Mouse (Mus musculus) midbrain, embryonic 16.5 days (tissue): ENCODE results near the gene Upf3a. TPM values are rescaled to one million over a fixed set of nuclear protein-coding genes. Genes with fewer than 3 reads are reported as not detected.

Experiments
- ATAC-seq: fragments of 200-750 bp; cut with Nextera tagmentation; 2 replicates; pipeline ENCODE4 v1.8.0; 2017; ENCODE audit warnings: moderate TSS enrichment
- H3K27ac ChIP-seq: fragments of 300-500 bp; sonication (generic); 2 replicates; pipeline ENCODE4 v1.5.1; 2014; ENCODE audit warnings: mild to moderate bottlenecking, low read length, mixed read lengths
- H3K27me3 ChIP-seq: fragments of 300-500 bp; sonication (generic); 2 replicates; pipeline ENCODE4 v1.6.1; 2014; ENCODE audit warnings: low read depth, low read length, mixed read lengths; ENCODE audit not compliant: control insufficient read depth, insufficient read depth
- H3K36me3 ChIP-seq: fragments of 300-500 bp; sonication (generic); 2 replicates; pipeline ENCODE4 v1.6.1; 2014; ENCODE audit warnings: mild to moderate bottlenecking, low read length, moderate library complexity, mixed read lengths; ENCODE audit not compliant: control insufficient read depth, insufficient read depth
- H3K4me1 ChIP-seq: fragments of 300-500 bp; sonication (generic); 2 replicates; pipeline ENCODE4 v1.6.1; 2014; ENCODE audit warnings: mild to moderate bottlenecking, low read length, mixed read lengths; ENCODE audit not compliant: control insufficient read depth, insufficient read depth
- H3K4me2 ChIP-seq: fragments of 300-500 bp; sonication (generic); 2 replicates; pipeline ENCODE4 v1.6.1; 2014; ENCODE audit warnings: mild to moderate bottlenecking, low read length, mixed read lengths
- H3K4me3 ChIP-seq: fragments of 300-500 bp; sonication (generic); 2 replicates; pipeline ENCODE4 v1.5.1; 2014; ENCODE audit warnings: low read depth, mild to moderate bottlenecking, low read length, moderate library complexity, mixed read lengths
- H3K9ac ChIP-seq: fragments of 300-500 bp; sonication (generic); 2 replicates; pipeline ENCODE4 v1.6.1; 2014; ENCODE audit warnings: low read depth, low read length, mixed read lengths
- H3K9me3 ChIP-seq: fragments of 300-500 bp; sonication (generic); replicated peaks from 2 replicates; pipeline ENCODE4 v1.6.1; 2014; ENCODE audit warnings: mild to moderate bottlenecking, low read length, mixed read lengths; ENCODE audit not compliant: control insufficient read depth, poor library complexity, severe bottlenecking
- WGBS: fragments of 180-500 bp; shearing (Covaris S2); extraction: QIAGEN DNeasy Blood & Tissue Kit; methylation state at CpG from one replicate; pipeline ENCODE4 v1.1.7; 2014; 5-methylcytosine and 5-hydroxymethylcytosine counted together
- polyA plus RNA-seq: library from polyadenylated mRNA; unstranded; fragments of >200 nt; fragmentation: Nextera tagmentation; extraction: Ambion mirVana; gene quantifications from 2 replicates; pipeline ENCODE4 v1.2.1, GENCODE M21; 2015

The Upf3a gene
- polyA plus RNA-seq, 1 experiment from 2014 or later, result 41.3 TPM

DNA sequence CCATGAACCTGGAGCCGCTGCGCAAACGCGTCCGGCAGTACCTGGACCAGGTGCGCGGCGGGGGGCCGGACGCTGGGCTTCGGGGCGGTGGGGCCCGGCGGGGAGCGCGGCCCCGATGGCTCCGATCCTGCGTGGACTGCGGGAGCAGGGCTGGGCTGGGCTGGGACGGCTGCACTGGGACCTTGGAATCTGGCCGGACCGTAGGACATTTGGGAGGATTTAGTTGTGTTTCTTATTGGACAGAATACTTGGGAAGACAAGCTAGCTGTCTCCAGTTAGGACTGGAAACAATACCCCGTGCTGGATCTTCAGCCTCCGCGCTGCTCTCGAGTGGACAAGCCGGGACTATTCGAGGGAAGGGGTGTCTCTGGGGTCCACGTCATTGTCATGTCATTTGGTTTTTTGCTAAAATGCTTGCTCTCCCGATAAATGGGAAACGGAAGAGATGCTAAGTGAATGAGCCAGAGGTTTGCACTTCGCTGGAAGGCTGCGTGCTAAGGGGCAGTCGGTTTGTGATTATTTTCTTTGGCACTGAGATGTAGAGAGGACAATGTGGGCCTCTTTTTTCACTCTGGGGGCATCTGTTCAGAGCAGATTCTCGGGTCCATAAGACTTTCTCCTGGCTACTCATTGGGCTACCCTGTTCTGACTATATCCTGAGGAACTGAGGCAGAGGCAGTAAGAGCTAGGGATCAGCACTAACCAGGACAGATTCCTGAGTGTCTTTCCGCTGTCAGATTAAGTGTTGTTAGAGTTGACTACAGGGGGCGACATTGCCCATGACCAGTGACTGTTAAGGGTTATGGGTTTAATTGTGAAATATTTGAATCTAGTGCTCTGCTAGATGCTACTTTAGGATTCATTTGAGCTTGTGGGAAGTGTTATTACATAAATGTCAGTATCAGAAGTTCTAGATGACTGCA, 27.3 kb upstream of the Upf3a start:
- peaks cover 19% of the 10 kb centered on the region for H3K4me1 ChIP-seq
- H3K4me2 ChIP-seq, result peak overlapping the region; percentile 79
- WGBS, result under 1% methylated on average over 38 of the region's 38 CpGs
- peak; percentile 82 for ATAC-seq
- peak overlapping the region; percentile 100 for H3K4me3 ChIP-seq
- H3K9ac ChIP-seq, result peak overlapping the region; percentile 94
- peaks cover 12% of the 10 kb centered on the region; the same call in 1 of the 2 replicates for H3K36me3 ChIP-seq
- H3K9me3 ChIP-seq, result no peaks in the 10 kb centered on the region
- no peaks in the 10 kb centered on the region for H3K27me3 ChIP-seq
- peak overlapping the region; percentile 80 for H3K27ac ChIP-seq

DNA sequence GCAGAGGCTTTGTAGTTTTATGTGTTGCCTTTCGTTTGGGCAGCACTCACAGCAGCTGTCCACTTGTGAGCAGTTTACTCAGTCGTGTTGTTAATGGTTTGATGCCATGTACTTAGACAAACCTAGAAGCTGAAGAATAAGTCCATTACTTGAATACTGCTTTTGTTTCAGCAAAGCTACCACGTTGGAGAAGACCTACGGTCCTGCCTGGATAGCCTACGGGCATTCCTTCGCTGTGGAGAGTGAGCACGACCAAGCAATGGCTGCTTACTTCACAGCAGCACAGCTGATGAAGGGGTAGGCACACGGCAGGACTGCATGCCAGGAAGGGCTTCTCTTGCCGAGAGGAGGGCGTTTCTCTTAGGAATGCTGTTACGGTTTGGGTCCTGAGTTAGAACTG, 16.2 kb upstream of the Upf3a start:
- Histone ChIP-seq H3K4me1 (no peaks in the 10 kb centered on the region), H3K36me3 (peaks cover 72% of the 10 kb centered on the region), H3K4me3 (no peak overlapping the region), H3K27me3 (no peaks in the 10 kb centered on the region), H3K4me2 (no peak overlapping the region), H3K9me3 (no peaks in the 10 kb centered on the region), H3K27ac (no peak overlapping the region), H3K9ac (no peak overlapping the region)
- 91% methylated on average over 11 of the region's 11 CpGs for WGBS
- no peak for ATAC-seq

DNA sequence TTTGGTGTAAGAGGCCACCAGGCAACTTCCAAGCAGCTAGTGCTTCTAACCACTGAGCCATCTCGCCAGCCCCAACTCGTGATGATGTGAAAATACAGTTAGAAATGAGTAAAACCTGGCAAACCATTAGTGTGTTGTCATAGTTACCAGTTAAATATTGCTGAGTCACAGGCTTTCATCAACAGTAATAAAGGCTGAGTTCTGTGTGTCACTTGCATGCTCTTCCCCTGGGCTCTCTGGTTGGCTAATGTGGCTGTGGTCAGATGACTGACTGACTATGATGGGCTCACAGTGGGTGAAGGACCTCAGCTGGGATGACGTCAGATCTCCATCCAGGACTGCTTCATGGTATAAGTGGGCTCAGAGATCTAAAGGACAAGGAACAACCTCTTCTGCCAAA, 4.9 kb upstream of the Upf3a start:
- 81% methylated on average over 3 of the region's 3 CpGs for WGBS
- Histone ChIP-seq H3K9me3 (no peaks in the 10 kb centered on the region), H3K9ac (no peak overlapping the region), H3K27ac (no peak overlapping the region), H3K4me1 (peaks cover 7% of the 10 kb centered on the region), H3K4me2 (no peak overlapping the region), H3K36me3 (peaks cover 37% of the 10 kb centered on the region), H3K4me3 (no peak overlapping the region), H3K27me3 (no peaks in the 10 kb centered on the region)
- ATAC-seq, result no peak

DNA sequence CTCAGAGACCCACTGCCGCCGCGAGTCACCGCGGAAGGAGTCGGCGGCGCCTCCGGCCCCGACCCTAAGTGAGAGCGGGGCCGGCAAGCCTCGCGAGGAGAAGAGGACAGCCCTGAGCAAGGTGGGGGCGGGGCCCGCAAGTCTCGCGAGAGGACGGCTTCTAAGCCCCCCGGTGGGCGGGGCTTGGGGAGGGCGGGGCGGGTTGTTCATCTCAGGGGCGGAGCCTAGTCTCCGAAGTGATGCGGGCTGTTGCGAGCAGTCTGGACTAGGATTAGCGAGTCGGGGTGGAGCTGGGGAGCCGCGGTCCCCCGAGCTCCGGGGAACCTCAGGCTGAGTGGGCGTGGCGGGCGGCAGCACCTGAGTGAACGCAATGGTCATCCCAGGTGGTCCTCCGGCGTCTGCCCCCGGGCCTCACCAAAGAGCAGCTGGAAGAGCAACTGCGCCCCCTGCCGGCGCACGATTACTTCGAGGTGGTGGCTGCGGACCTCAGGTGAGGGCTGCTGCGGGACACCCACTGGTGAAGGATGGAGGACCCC, 417 bp downstream of the Upf3a start:
- Histone ChIP-seq H3K27me3 (no peaks in the 10 kb centered on the region), H3K4me1 (peaks cover 9% of the 10 kb centered on the region), H3K36me3 (peaks cover 19% of the 10 kb centered on the region), H3K27ac (peak overlapping the region; percentile 99), H3K9me3 (no peaks in the 10 kb centered on the region), H3K4me2 (peak overlapping the region; percentile 88), H3K9ac (peak overlapping the region; percentile 98), H3K4me3 (peak overlapping the region; percentile 73)
- peak; percentile 97 for ATAC-seq
- under 1% methylated on average over 34 of the region's 47 CpGs for WGBS

DNA sequence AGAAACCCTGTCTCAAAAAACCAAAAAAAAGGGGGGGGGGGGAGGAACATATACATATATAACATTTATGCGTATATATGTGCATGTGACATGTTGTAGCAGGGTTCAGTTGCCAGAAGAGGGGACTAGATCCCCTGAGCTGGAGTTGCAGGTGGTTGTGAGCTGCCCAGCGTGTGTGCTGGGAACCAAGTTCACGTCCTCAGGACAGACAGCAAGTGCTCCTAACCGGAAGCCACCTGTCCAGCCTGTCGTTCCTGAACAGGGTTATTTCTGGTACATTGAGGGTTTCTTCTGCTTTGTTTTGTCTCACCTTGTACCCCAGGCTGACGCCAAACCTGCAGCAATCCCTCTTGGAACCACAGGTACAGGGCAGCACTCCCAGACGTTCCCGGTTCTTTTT, 4.2 kb downstream of the Upf3a start:
- Histone ChIP-seq H3K4me3 (no peak overlapping the region), H3K4me2 (no peak overlapping the region), H3K27me3 (no peaks in the 10 kb centered on the region), H3K36me3 (peaks cover 22% of the 10 kb centered on the region), H3K9me3 (no peaks in the 10 kb centered on the region), H3K9ac (no peak overlapping the region), H3K4me1 (peaks cover 7% of the 10 kb centered on the region), H3K27ac (no peak overlapping the region)
- ATAC-seq, result no peak
- 96% methylated on average over 8 of the region's 8 CpGs for WGBS

DNA sequence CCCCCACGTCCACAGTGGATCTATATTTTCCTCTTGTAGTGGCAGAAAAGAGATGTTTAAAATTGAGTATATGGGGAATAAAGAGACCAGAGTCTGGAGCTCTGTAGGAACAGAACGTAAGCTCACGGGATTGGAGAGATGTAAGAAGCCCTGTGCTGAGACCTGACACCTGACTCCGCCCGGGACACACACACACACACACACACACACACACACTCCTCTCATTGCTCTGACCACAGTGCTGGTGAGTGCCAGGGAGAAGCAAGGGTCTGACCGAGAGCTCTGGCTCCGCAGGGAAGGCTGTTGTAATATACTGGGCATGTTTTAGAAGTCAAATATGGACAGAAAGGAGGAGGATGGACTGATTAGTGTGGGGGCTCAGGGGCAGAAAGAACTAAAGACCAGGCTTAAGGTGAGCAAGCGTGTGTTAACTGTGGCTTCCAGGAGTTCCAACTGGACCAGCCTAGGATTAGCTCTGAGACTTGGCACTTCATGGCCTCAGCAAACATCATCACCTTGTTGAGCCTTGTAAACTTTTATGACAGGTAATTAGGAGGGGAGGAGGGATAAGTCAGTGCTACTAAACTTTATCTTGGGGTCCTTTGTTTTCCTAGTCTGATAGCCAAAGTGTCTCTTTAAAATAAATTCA, 7.8 kb downstream of the Upf3a start:
- H3K9ac ChIP-seq, result no peak overlapping the region
- H3K36me3 ChIP-seq, result peaks cover 40% of the 10 kb centered on the region
- H3K27ac ChIP-seq, result no peak overlapping the region
- no peak overlapping the region for H3K4me3 ChIP-seq
- H3K4me2 ChIP-seq, result no peak overlapping the region
- no peaks in the 10 kb centered on the region for H3K27me3 ChIP-seq
- no peak for ATAC-seq
- H3K4me1 ChIP-seq, result no peaks in the 10 kb centered on the region
- H3K9me3 ChIP-seq, result no peaks in the 10 kb centered on the region
- WGBS, result 97% methylated on average over 8 of the region's 8 CpGs

DNA sequence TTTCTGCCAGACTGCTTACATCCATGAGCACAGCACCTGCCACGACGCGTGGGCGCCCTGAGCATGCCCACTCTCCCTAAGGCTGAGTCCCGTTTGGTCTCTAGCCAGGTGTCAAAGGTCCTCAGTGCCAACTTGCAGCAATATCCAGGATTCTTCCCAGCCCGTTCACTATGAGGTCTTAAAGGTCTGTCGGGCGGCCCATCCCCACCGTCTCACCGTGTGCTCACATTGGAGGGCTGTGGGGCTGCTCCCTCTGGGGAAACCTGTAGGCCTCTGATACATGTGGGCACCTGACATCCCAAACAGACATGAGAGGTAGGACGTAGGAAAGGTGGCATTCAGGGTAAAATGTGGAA, 8.3 kb downstream of the Upf3a start:
- Histone ChIP-seq H3K4me3 (no peak overlapping the region), H3K27ac (no peak overlapping the region), H3K9me3 (no peaks in the 10 kb centered on the region), H3K4me1 (no peaks in the 10 kb centered on the region), H3K36me3 (peaks cover 40% of the 10 kb centered on the region), H3K27me3 (no peaks in the 10 kb centered on the region), H3K4me2 (no peak overlapping the region), H3K9ac (no peak overlapping the region)
- 96% methylated on average over 11 of the region's 11 CpGs for WGBS
- no peak for ATAC-seq

DNA sequence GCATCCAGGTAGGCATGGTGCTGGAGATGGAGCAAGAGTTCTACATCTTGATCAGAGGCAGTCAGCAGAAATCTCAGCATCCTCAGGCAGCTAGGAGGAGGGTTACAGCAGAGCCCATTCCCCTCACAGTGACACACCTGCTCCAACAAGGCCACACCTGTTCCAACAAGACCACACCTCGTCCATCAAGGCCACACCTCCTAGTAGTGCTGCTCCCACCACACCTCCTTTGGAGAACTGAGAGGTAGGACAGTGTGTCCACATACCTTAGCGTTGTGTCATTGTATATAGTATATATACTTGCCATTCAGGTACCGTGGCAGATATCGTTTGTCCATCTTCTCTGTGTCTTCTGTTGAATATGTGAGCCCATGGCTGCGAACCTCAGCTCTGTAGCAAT, 12.3 kb downstream of the Upf3a start:
- no peak for ATAC-seq
- no peak overlapping the region for H3K4me3 ChIP-seq
- H3K4me1 ChIP-seq, result no peaks in the 10 kb centered on the region
- H3K9me3 ChIP-seq, result no peaks in the 10 kb centered on the region
- 95% methylated on average over 5 of the region's 5 CpGs for WGBS
- H3K27ac ChIP-seq, result no peak overlapping the region
- peaks cover 37% of the 10 kb centered on the region for H3K36me3 ChIP-seq
- H3K9ac ChIP-seq, result no peak overlapping the region
- H3K27me3 ChIP-seq, result no peaks in the 10 kb centered on the region
- H3K4me2 ChIP-seq, result no peak overlapping the region

DNA sequence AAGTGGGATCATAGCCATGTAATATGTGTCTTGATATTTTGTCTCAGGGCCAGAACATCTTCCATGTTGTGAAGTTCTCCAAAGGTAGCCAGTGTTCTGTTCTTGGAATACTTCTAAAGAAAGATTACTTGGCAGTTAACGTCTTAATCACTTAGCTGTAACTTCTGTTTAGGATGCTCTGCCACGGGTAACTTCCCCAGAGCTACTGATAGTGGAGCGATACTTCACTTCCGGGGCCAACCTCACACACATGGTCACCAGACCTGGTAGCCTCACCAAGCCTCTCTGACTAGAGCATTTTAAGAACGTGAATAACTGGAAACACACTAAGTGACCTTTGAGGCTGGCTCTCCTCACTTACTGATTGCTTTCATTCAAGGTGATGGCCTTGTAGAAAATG, 14.2 kb downstream of the Upf3a start:
- no peaks in the 10 kb centered on the region for H3K9me3 ChIP-seq
- ATAC-seq, result no peak
- H3K4me1 ChIP-seq, result no peaks in the 10 kb centered on the region
- H3K4me3 ChIP-seq, result no peak overlapping the region
- WGBS, result 93% methylated on average over 5 of the region's 5 CpGs
- no peak overlapping the region for H3K27ac ChIP-seq
- no peak overlapping the region for H3K9ac ChIP-seq
- H3K36me3 ChIP-seq, result peaks cover 24% of the 10 kb centered on the region
- no peaks in the 10 kb centered on the region for H3K27me3 ChIP-seq
- H3K4me2 ChIP-seq, result no peak overlapping the region
